Mouse (Mus musculus) ES-CJ7 (cell line): ENCODE measurements around the gene Rnf157.

ENCODE experiments used
- DNase-seq: peaks from one replicate; pipeline ENCODE4 v3.0.0; 2011; ENCODE audit warnings: low read depth, low spot score

Gene Rnf157

DNA sequence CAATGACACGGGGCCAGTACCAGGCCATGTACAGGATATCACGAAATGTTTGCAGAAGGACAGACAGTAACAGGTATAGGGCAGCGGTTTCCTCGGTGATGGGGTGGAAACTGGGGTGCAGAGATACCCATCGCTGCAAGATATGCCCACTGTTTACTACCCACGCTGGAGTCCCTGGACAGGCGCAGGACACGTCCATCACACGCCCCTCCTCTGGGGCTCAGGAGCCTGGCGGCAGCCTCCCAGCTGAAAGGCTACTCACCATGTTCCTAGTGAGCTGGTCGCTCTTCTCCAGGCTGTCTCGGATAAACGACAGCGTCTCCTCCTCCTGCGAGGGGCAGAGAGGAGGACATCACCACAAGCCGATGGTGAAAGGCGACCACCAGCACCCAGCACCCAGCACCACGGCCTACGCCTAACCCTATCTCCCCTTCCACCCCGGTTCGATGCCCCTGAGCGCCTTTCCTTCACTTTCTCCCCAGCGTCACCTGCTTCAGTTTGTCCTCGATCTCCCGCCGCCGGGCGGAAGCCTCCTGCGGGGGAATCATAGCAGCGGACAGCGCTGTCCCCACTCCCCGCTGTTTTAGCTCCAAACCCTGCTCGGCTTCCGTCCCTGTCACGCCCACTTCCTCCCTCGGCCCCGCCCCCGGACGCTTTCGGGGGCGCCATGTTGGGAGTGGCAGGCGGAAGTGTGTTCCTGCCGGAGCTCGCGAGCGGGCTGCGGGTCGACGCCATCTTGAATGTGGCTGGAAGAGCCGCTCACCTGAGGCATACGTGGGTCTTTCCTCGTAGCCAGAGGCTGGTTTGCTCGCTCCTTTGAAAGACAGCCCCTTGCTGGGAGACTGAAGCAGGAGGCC, 106.5 kb downstream of the Rnf157 start:
- peak; percentile 90 for DNase-seq

DNA sequence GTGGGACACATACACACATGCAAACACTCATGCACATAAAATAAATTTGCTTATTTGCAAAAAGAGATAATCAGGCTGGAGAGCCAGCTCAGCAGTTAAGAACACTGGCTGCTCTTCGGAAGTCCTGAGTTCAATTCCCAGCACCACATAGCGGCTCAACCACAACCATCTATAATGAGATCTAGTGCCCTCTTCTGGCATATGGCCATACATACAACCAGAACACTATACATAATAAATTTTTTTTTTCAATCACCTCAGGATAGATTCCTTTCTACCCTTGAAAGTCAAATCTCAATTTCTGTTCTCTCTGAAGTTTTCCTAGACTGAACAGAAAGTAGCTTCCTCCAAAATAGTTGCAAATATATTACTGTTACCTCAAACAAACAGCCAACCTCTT, 107.4 kb downstream of the Rnf157 start:
- no peak for DNase-seq

DNA sequence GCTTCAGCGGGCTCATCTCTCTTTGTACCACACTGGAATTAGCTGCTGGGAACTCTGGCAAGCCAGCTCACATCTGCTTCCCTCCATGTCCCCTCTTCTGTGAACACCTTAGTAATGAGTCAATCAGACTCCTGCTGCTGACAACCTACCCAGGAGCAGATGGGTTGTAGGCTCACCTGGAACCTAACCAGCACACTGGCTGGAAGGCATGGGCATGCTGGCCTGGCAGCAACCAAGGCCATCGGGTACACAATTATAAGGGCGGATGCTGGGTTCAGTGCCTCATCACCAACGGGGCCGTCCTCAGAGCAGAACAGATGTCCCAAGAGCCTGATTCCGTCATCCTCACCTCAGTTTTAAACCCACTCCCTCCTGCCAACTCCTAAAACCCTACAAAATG, 114.2 kb downstream of the Rnf157 start:
- DNase-seq, result no peak

DNA sequence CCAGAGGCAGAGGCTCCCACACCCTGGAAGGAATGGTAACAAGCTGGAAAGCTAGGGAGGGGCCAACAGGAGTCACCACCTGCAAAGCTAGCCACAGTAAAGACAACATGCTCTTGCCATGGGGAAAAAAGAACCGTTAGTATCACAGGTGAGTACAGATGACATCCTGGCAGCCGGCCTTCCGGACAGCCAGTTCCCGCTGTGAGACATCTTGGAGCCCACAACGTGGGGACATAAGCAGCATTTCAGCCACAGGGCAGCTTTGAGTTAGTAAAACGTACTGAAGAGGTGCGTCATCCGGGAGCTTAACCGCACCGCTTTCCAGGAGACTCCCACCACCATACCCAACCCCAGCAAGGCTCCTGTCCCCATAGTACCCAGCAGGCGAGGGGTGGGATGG, 114.6 kb downstream of the Rnf157 start:
- DNase-seq, result no peak

DNA sequence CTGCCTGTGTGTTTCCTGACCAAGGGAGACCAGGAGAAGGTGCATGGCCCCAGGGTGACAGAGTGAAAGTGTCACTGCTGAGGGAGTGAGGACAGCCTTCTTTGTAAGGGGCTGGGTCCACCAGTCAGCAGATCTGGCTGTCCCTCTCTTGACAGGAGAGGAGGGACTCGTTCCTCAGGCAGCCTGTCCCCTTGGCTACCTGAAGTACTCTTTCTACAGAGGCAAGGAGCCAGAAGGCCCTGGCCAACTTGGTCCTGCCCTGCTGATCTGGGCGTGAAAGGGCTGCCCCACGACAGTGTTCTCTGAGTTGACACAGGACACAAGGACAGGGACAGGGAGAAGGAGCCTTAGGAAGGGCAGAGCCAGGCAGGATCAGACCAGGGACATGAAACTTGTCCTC, 115.8 kb downstream of the Rnf157 start:
- no peak for DNase-seq

DNA sequence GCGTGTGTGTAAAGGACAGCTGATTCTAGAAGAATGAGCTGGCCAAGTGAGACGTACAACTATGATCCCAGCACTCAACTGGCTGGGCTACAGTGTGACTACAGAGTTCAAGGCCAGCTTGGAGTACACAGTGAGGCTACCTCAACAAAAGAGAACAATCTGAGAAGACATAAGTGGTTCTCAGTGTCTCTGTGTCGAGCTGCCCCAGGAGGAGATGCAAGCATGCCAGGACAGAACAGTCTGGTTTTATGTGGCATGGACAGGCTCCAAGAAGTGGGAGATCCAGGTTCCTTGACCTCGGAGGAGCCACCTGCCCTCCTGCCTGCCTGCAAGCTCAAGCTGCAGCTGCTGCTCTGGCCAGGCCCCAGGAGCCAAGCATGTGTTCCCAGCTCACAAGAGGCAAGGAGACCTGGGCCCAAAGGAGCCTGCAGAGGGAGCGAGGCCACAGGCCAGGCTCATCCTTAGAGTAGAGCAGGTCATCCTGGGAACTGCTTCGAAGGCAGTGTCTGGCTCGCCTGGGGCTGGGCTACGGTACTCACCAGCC, 116.6 kb downstream of the Rnf157 start:
- DNase-seq, result no peak

DNA sequence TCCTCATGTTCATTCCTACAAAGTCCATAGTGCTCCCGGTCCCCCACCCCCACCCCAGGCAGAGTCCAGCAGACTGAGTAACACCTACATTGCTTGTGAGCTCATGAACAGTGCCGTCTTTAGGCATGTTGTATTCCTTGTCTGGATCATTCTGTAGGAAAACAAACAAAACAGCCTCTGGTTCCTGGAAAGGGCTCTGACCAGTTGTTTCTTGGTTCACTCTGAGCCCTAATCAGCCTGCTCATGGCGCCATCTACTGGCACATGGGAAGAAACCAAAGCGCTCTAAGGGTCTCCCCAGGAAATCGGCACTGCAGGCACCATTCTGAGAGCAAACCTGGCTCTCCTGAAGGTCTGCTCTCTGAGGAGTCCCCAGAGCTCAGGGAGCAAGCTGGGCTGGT, 118.5 kb downstream of the Rnf157 start:
- peak; percentile 81 for DNase-seq

DNA sequence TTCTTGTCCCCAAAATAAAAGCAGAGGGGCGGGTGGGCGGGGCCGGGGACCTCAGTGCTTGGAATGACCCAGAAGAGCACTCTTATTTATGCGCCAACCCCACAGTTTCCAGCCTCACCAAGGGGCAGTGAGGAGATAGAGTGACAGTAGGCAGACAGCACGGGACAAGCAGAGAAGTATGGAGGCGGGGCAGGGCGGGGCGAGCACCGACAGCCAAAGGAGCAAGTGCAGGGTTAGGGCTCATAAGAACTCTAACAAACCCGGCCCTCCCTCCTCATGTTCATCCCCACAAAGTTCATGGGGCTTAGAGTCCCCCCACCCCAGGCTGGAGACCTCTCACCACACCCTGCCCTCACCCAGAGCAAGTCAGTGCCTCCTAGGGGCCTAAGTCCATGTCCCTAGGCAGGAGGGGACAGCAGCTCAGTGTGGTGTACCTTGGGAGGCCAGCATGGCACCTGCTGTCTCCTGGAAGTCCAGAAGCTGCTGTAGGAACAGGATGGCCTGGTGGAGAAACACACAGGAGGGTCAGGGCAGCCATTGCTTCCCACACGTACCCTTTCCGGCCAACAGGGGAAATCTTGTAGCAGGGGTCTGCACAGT, 119.2 kb downstream of the Rnf157 start:
- DNase-seq, result no peak

DNA sequence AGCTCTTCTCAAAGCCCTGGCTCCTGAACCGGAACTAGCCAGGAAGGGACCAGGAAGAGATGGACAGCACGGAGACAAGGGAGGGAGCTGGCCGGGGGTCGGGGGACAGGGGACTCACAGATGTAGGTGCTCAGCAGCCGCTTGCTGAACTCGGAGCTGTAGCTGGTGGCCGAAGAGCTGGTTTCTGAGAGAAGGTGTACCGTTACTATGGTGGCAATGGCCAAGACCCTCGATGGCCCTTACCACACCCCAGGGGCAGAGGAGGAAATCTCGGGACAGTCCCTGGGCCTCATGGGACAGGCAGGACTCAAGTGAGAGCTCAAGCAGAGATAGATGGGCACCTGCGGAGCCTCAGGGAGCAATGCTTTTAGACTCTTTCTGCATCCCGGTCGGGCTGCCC, 120.4 kb downstream of the Rnf157 start:
- no peak for DNase-seq

DNA sequence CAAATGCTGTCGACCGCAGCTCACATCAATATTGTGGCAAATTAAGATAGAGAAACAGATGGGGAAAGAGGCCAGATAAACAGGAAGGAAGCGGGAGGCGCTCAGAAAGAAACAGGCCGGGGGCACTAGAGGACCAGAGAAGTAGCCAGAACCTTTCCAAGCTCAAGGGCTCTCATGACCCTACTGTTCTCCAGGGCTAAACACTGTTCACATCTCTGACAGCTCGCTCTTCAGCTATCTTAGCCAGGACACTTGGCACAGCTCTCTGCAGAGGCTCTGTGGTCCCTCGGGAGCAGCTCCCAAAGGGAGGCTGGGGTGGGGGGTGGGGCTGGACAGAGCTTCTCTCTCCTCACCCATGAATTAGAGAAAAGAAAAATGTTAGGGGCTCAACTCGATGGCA, 122.3 kb downstream of the Rnf157 start:
- no peak for DNase-seq

DNA sequence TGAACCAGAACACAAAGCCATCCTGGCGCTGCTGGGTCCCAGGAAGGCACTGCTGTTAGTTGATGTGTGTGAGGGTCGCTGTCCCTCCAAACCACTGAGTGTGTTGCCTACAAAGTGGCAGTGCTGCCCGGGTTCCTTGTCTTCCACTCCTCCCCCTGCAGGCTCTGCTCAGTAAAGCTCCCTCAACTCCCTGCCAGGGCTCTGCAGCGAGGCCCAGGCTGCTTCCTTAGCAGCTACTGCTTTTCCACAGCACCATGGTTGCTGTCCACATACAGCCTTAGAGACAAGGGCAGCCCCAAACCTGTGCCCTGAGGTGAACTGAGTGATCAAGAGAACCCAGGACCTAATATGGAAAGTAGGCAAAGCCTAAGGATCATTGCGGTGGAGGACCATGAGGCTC, 125.5 kb downstream of the Rnf157 start:
- DNase-seq, result no peak
